Mouse (Mus musculus): Measurements from ENCODE around the gene C87436.
"Not testable (repeated sequence)": the region's sequence is repeated elsewhere in the genome, so short reads cannot be mapped to it uniquely, and the experiment has no call there.

Gene C87436

DNA sequence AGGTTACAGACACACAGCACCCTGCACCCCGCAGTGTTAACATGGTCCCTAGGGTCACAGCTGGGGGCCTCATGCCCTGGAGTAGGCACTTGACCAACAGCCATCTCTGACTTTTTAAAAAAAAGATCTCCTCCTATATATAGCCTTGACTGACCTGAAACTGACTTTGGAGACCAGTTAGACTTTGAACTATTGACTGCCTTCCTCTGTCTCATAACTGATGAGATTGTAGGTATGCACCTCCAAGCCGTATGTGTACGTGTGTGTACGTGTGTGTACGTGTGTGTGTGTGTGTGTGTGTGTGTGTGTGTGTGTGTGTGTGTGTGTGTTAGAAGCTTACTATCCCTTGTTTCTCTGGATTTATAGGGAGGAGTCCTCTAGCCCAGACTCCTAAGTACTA, 43.7 kb downstream of the C87436 start:
- DNase-seq (ENCODE audit: low spot score in 2 of 2), result no peak

- DNase-seq (ENCODE audit: low spot score in 2 of 2), result no peak
Observed at GRCm38 (mm10) chr6:86485943-86486640, 47.9 kb downstream of the C87436 start.

- DNase-seq (ENCODE audit: low spot score in 2 of 2), result peak; percentile 59 to 64
Observed at GRCm38 (mm10) chr6:86487358-86488148, 49.4 kb downstream of the C87436 start.

GRCm38 (mm10) chr6:86488149-86488485, 49.9 kb downstream of the C87436 start:
- DNase-seq (ENCODE audit: low spot score in 2 of 2), result no peak

DNA sequence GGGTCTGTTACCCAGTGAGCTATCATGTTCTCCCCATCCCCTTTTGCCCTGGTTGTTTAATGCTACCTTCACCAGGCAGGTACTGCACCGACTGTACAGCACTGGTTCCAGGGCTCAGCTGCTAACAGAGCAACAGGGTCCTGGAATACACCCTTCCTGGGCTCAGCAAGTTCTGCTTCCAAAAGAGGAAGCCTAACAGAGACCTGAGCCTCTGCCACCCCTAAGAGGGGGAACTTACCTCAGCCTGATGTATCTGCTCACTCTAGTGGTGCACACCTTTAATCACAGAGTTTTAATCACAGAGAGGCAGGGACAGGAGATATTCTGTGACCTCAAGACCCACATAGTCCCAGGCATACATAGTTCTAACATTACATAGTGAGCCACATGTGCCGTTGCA, 51.8 kb downstream of the C87436 start:
- DNase-seq (ENCODE audit: low spot score in 2 of 2), result no peak

GRCm38 (mm10) chr6:86490413-86490812, 52.2 kb downstream of the C87436 start:
- DNase-seq (ENCODE audit: low spot score in 2 of 2), result not testable (repeated sequence)

- DNase-seq (ENCODE audit: low spot score in 2 of 2), result no peak
Observed at GRCm38 (mm10) chr6:86493469-86494263, 55.5 kb downstream of the C87436 start.

GRCm38 (mm10) chr6:86494767-86495166, 56.6 kb downstream of the C87436 start:
- no peak for DNase-seq (ENCODE audit: low spot score in 2 of 2)

GRCm38 (mm10) chr6:86495661-86496060, 57.5 kb downstream of the C87436 start:
- no peak for DNase-seq (ENCODE audit: low spot score in 2 of 2)

DNA sequence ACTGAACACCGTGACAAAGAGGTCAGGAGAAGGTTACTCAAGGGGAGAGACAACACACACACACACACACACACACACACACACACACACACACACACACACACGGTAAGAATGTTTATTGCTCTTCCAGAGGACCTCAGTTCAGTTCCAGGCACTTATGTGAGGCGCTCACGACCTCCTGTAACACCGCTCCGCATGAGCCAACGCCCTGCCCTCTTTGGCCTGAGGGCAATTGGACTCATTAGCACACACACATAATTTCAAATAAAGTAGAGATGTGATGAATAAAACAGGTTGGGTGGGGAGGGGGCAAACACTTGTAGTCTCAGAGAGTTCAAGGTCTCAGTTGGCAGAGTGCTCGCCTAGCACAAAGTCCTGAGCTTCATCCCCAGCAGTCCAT, 58.0 kb downstream of the C87436 start:
- DNase-seq (ENCODE audit: low spot score in 2 of 2), result no peak

DNA sequence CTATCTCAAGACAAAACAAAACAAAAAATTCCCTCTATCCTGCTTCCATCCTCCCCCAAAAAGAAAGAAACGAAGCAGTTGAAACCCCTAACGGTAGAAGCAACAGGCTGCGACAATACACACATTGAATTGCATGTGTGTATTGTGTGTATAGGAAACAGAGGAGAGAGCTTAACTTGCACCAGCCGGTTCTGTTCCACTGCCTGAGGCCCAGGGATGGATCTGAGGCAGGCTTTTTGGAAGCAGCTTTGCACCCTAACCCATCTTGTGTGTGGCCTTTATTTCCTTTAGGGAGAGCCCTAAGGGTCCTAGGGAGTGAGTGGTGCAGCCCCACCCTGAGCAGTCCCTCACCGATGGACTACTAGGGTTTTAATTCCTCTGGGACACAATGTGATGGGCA, 58.4 kb downstream of the C87436 start:
- DNase-seq (ENCODE audit: low spot score in 2 of 2), result no peak

DNA sequence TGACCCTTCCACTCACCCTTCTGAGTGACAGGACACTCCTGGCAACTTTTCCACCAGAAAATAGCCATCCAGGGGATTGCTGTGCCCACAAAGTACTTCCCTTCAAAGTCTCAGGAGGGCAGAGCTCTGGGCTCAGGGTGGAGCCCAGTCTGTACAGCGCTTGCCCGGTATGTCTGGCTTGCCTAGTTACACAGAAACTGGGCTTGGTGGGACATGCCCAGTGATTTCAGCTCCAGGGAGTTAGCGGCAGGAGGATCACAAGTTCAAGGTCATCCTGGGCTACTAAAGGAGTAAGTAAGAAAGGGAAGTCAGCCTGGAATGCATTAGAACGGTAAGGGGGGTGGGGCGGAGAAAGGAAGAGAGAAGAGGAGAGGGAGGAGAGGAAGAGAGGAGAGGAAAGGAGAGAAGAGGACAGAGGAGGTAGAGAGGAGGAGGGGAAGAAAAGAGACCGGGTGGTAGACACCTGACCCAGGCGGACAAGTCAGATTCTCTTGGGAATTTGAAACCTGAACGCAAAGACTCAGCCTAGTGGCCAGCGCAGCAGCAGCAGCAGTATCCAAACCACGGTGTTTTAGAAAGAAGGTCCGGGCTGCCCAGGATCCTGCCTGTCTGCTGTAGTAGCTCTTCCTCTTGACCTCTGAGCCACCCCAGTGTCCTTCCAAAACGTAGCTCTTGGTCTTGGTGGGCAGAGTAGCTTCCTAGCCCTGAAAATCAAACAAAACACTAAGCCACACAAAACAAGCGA, 59.1 kb downstream of the C87436 start:
- DNase-seq (ENCODE audit: low spot score in 2 of 2), result no peak

- DNase-seq (ENCODE audit: low spot score in 2 of 2), result no peak
Observed at GRCm38 (mm10) chr6:86497942-86498732, 60.0 kb downstream of the C87436 start.

- DNase-seq (ENCODE audit: low spot score in 2 of 2), result no peak
Observed at GRCm38 (mm10) chr6:86499571-86500109, 61.5 kb downstream of the C87436 start.

- no peak for DNase-seq (ENCODE audit: low spot score in 2 of 2)
Observed at GRCm38 (mm10) chr6:86503513-86503912, 65.3 kb downstream of the C87436 start.

GRCm38 (mm10) chr6:86505671-86506070, 67.5 kb downstream of the C87436 start:
- DNase-seq (ENCODE audit: low spot score in 2 of 2), result no peak

DNA sequence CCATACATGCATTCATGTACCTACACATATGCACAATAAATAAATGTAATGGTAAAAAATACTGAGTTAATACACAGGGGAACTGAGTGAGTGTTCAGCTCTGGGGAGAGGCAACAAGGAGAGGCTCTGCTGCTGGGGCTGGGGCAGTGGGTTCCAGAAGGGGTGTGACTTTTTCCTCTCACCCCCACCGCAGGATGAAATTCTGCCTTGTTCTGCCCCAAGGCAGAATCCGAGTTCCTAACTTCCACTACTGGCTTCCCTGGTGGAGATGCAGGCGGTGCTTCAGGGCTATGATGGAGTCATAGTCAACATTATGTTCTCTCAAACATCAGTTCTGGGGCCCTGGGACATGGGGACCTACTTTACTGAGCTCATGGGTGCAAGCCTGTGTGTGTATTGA, 68.1 kb downstream of the C87436 start:
- DNase-seq (ENCODE audit: low spot score in 2 of 2), result no peak

DNA sequence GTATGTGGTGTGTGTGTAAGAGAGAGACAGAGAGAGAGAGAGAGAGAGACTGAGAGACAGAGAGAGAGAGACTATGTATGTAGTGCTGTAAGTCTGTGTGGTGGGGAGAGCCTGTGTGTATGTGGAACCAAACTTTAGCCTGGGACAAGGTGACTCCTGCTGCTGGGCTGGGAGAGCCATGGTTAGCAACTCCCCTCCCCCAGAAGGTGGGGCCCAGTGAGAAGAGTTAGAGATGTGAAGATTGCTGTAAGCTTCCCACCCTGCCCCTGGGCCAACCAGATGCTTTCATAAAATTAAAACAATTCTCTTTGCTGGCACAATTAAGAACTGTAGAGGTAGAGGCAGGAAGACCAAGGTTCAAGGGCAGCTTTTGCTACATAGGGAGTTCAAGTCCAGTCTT, 68.9 kb downstream of the C87436 start:
- DNase-seq (ENCODE audit: low spot score in 2 of 2), result no peak

- DNase-seq (ENCODE audit: low spot score in 2 of 2), result no peak
Observed at GRCm38 (mm10) chr6:86508736-86509135, 70.6 kb downstream of the C87436 start.

- no peak for DNase-seq (ENCODE audit: low spot score in 2 of 2)
Observed at GRCm38 (mm10) chr6:86509194-86509865, 71.2 kb downstream of the C87436 start.
